ENCODE assay signal across 27 mouse cellular contexts in genomic region chr14:32507216-32507615, GRCm38 (mm10). TPM values are rescaled to one million over a fixed set of nuclear protein-coding genes. Genes with fewer than 3 reads are reported as not detected.
DNase-seq lines count a peak whose midpoint lies in the region; TF ChIP-seq lines count a peak whose summit lies in the region.
"Had no signal": no experiment of that assay in that cellular context is flagged by ENCODE, and none has a peak within 500 bp of the region (broad histone marks: within the 10 kb centered on the region; RNA-seq: fewer than 3 reads in every experiment).

No protein-coding gene starts in this region.

- no peaks in the 10 kb centered on the region for H3K79me2 ChIP-seq in MEL (ENCODE audit: control insufficient read depth, insufficient read depth, low read length, poor library complexity)

- TF ChIP-seq POLR2A in MEL (IDR thresholded peaks at IDR 0.05; ENCODE audit: control insufficient read depth in 1 of 2, insufficient read depth in 1 of 2, low read depth in 1 of 2, low read length in 2 of 2, poor library complexity in 1 of 2): no peak
- TF ChIP-seq POLR2A in testis, adult 2 months (IDR thresholded peaks at IDR 0.05; ENCODE audit: control insufficient read depth, low read depth, low read length): no peak

- TF ChIP-seq RAD21 in MEL (IDR thresholded peaks at IDR 0.05; ENCODE audit: low read depth, low read length): no peak

- H3K27me3 ChIP-seq in MEL (ENCODE audit: control insufficient read depth in 1 of 2, insufficient read depth in 2 of 2, low read length in 2 of 2): no peaks in the 10 kb centered on the region
- no peaks in the 10 kb centered on the region for H3K27me3 ChIP-seq in testis, adult 2 months (ENCODE audit: control insufficient read depth, insufficient read depth, low read length)
- H3K27me3 ChIP-seq: CH12.LX; embryonic facial prominence, embryonic 15.5 days; heart, embryonic 15.5 days had no signal

- H3K9ac ChIP-seq in MEL (ENCODE audit: control insufficient read depth, low read depth, low read length, poor library complexity, severe bottlenecking): no peak overlapping the region
- H3K9ac ChIP-seq: embryonic facial prominence, embryonic 15.5 days; heart, embryonic 15.5 days; hindbrain, embryonic 13.5 days had no signal

- peaks cover 0 to 26% of the 10 kb centered on the region in 2 experiments; a peak in 2 of 4 replicates for H3K36me3 ChIP-seq in MEL (ENCODE audit: control insufficient read depth in 1 of 2, insufficient read depth in 2 of 2, low read length in 2 of 2)
- H3K36me3 ChIP-seq in testis, adult 2 months (ENCODE audit: control insufficient read depth, insufficient read depth, low read length): no peaks in the 10 kb centered on the region
- H3K36me3 ChIP-seq: embryonic facial prominence, embryonic 15.5 days; forebrain, embryonic 10.5 days; heart, embryonic 15.5 days; hindbrain, embryonic 13.5 days had no signal

- H3K9me3 ChIP-seq in MEL (replicated peaks; ENCODE audit: insufficient read depth, low read length): no peaks in the 10 kb centered on the region
- H3K9me3 ChIP-seq: embryonic facial prominence, embryonic 15.5 days; forebrain, embryonic 10.5 days; heart, embryonic 15.5 days; hindbrain, embryonic 13.5 days had no signal

- H3K4me1 ChIP-seq in MEL (ENCODE audit: control insufficient read depth in 1 of 2, insufficient read depth in 2 of 2, low read length in 2 of 2): peaks cover 15 to 45% of the 10 kb centered on the region in 2 experiments
- H3K4me1 ChIP-seq in testis, adult 2 months (ENCODE audit: control insufficient read depth, insufficient read depth, low read length): 0 out of 2 replicates have a peak, but pooled peaks cover 4% of the 10 kb centered on the region
- H3K4me1 ChIP-seq: embryonic facial prominence, embryonic 15.5 days; forebrain, embryonic 10.5 days; heart, embryonic 15.5 days; hindbrain, embryonic 13.5 days had no signal

- TF ChIP-seq EP300 in MEL (IDR thresholded peaks at IDR 0.05; ENCODE audit: low read depth in 1 of 2, low read length in 2 of 2): no peak

- no peak for TF ChIP-seq CTCF in MEL (IDR thresholded peaks at IDR 0.05 in 2 of 3, conservative IDR thresholded peaks at IDR 0.05 in 1 of 3; ENCODE audit: control insufficient read depth in 1 of 3, insufficient read depth in 1 of 3, low read depth in 2 of 3, low read length in 3 of 3, poor library complexity in 1 of 3, severe bottlenecking in 1 of 3)
- TF ChIP-seq CTCF in testis, adult 2 months (IDR thresholded peaks at IDR 0.05; ENCODE audit: control insufficient read depth, insufficient read depth, insufficient replicate concordance, low read depth, low read length): no peak

- peak overlapping the region; percentile 93 for H3K27ac ChIP-seq in MEL (ENCODE audit: control insufficient read depth, low read depth, low read length)
- peak overlapping the region; percentile 7; the same call in 1 of the 2 replicates for H3K27ac ChIP-seq in testis, adult 2 months (ENCODE audit: control insufficient read depth, insufficient read depth, low read depth, low read length)
- H3K27ac ChIP-seq: embryonic facial prominence, embryonic 15.5 days; forebrain, embryonic 10.5 days; heart, adult 2 months; heart, embryonic 15.5 days; hindbrain, embryonic 13.5 days; hindbrain, postnatal 0 days had no signal

- H3K4me3 ChIP-seq in MEL (ENCODE audit: control insufficient read depth in 1 of 2, insufficient read depth in 1 of 2, low read depth in 2 of 2, low read length in 2 of 2): no peak overlapping the region
- H3K4me3 ChIP-seq in testis, adult 2 months (ENCODE audit: control insufficient read depth, low read depth, low read length): peak overlapping the region; percentile 28; the same call in 1 of the 2 replicates
- H3K4me3 ChIP-seq: embryonic facial prominence, embryonic 15.5 days; erythroblast, embryonic 14.5 days; forebrain, embryonic 10.5 days; heart, adult 2 months; heart, embryonic 15.5 days; hindbrain, embryonic 13.5 days had no signal

- peak; percentile 14 for DNase-seq in adrenal gland, postnatal 10 days
- DNase-seq in adrenal gland, adult 8-10 months: no peak
- DNase-seq in MEL (ENCODE audit: low read depth, low spot score): no peak
- DNase-seq in ZHBTc4 (ENCODE audit: low read depth, low spot score): peak; percentile 21
- no peak for DNase-seq in spleen, postnatal 4 days (ENCODE audit: low spot score in 2 of 2)
- DNase-seq in left cerebral cortex, adult 11 months (ENCODE audit: low spot score): no peak
- no peak for DNase-seq in lung, postnatal 25 days (ENCODE audit: low spot score)
- DNase-seq: cerebellum, adult 2 months; cerebellum, postnatal 14 days; embryo, embryonic 11 days; gastrocnemius, postnatal 14 days; heart, adult 2 months; heart, postnatal 14 days; kidney, adult 11 months had no signal

TF ChIP-seq in MEL, 35 proteins besides CTCF, POLR2A, EP300 and RAD21:
- TF ChIP-seq GATA1 (IDR thresholded peaks at IDR 0.05; ENCODE audit: low read depth, low read length): no peak
- no peak for TF ChIP-seq CHD2 (IDR thresholded peaks at IDR 0.05; ENCODE audit: low read length)
- no peak for TF ChIP-seq MAFK (IDR thresholded peaks at IDR 0.05; ENCODE audit: borderline replicate concordance, low read depth, low read length)
TF ChIP-seq in MEL: peak in this region for 0.

RNA-seq across cellular contexts. Expression of gene Ercc6, which starts 6.1 kb away (rescaled TPM):
- total RNA-seq in adrenal gland, postnatal 10 days (2021): 10 to 100 TPM in 1 of 2 experiments, 1 to 10 TPM in 1; 8.1 to 11.8 TPM
- total RNA-seq in adrenal gland, adult 8-10 months (2022): 10 to 100 TPM in 3 of 4 experiments, 1 to 10 TPM in 1; 9.9 to 20.2 (median 14.8) TPM
- 12.5 and 15.1 TPM in 2 replicates for total RNA-seq in MEL (2012; rRNA removed)
- 100 to 1,000 TPM in 1 of 2 experiments, 10 to 100 TPM in 1; 15.4 to 186 TPM for polyA plus RNA-seq in MEL (2012; ENCODE audit: insufficient read depth in 1 of 2, insufficient read length in 2 of 2, low read depth in 1 of 2, low replicate concordance in 2 of 2, missing spikeins in 1 of 2)
- polyA plus RNA-seq in testis, adult 2 months (2012; rRNA removed): 5.5 and 8.0 TPM in 2 replicates

RNA-seq across cellular contexts. Expression of gene Chat, which starts 41.4 kb away (rescaled TPM):
- not detected for total RNA-seq in adrenal gland, postnatal 10 days (2021)
- not detected for total RNA-seq in adrenal gland, adult 8-10 months (2022)
- not detected in 2 replicates for total RNA-seq in MEL (2012; rRNA removed)
- not detected for polyA plus RNA-seq in MEL (2012; ENCODE audit: insufficient read depth in 1 of 2, insufficient read length in 2 of 2, low read depth in 1 of 2, low replicate concordance in 2 of 2, missing spikeins in 1 of 2)
- polyA plus RNA-seq in testis, adult 2 months (2012; rRNA removed): 0.05 and 0.10 TPM in 2 replicates
- total RNA-seq: CH12.LX; common myeloid progenitor, adult 5-6 weeks; gastrocnemius, postnatal 14 days; heart, adult 2 months; heart, postnatal 14 days; hematopoietic stem cell, adult 5-6 weeks had no signal
- polyA plus RNA-seq: embryonic facial prominence, embryonic 11.5 days; erythroblast, embryonic 14.5 days; forebrain, embryonic 10.5 days; gonadal fat pad, adult 2 months; heart, embryonic 11.5 days; heart, embryonic 15.5 days had no signal

RNA-seq across cellular contexts. Expression of gene Slc18a3, which starts 42.6 kb away (rescaled TPM):
- under 1 TPM; 0.09 to 0.36 TPM for total RNA-seq in adrenal gland, postnatal 10 days (2021)
- total RNA-seq in adrenal gland, adult 8-10 months (2022): not detected
- total RNA-seq in MEL (2012; rRNA removed): not detected in 2 replicates
- polyA plus RNA-seq in MEL (2012; ENCODE audit: insufficient read depth in 1 of 2, insufficient read length in 2 of 2, low read depth in 1 of 2, low replicate concordance in 2 of 2, missing spikeins in 1 of 2): not detected
- polyA plus RNA-seq in testis, adult 2 months (2012; rRNA removed): 3.0 and 3.1 TPM in 2 replicates
- total RNA-seq: CH12.LX; common myeloid progenitor, adult 5-6 weeks; gastrocnemius, postnatal 14 days; heart, postnatal 14 days; hematopoietic stem cell, adult 5-6 weeks had no signal
- polyA plus RNA-seq: erythroblast, embryonic 14.5 days; gonadal fat pad, adult 2 months; heart, embryonic 11.5 days had no signal

Comparison
In these comparisons a context has a peak if more than half of its experiments do, and no peak if none do; other contexts are left out.
1. DNase-seq: peak in adrenal gland, postnatal 10 days (single experiment) and ZHBTc4 (single experiment); none in adrenal gland, adult 8-10 months (single experiment), MEL (single experiment), spleen, postnatal 4 days (0 of 2), left cerebral cortex, adult 11 months (single experiment) and lung, postnatal 25 days (single experiment).